Mouse (Mus musculus) liver, embryonic 15.5 days (tissue): Measurements from ENCODE around the gene Lrch1. TPM values are rescaled to one million over a fixed set of nuclear protein-coding genes. Genes with fewer than 3 reads are reported as not detected.

Source experiments
- ATAC-seq: fragments of 200-750 bp; cut with Nextera tagmentation; 2 replicates; pipeline ENCODE4 v1.8.0; 2017; ENCODE audit warnings: moderate number of reproducible peaks, mild to moderate bottlenecking, moderate library complexity; ENCODE audit not compliant: insufficient read depth
- H3K27ac ChIP-seq: fragments of 300-500 bp; sonication (generic); replicated peaks from 2 replicates; pipeline ENCODE4 v1.5.1; 2015; ENCODE audit warnings: mild to moderate bottlenecking, inconsistent platforms
- H3K27me3 ChIP-seq: fragments of 300-500 bp; sonication (generic); 2 replicates; pipeline ENCODE4 v1.6.1; 2015; ENCODE audit warnings: mild to moderate bottlenecking, inconsistent platforms
- H3K36me3 ChIP-seq: fragments of 300-500 bp; sonication (generic); replicated peaks from 2 replicates; pipeline ENCODE4 v1.6.1; 2015; ENCODE audit warnings: moderate library complexity, mild to moderate bottlenecking, inconsistent platforms
- H3K4me1 ChIP-seq: fragments of 300-500 bp; sonication (generic); replicated peaks from 2 replicates; pipeline ENCODE4 v1.6.1; 2015; ENCODE audit warnings: inconsistent platforms
- H3K4me2 ChIP-seq: fragments of 300-500 bp; sonication (generic); 2 replicates; pipeline ENCODE4 v1.6.1; 2015; ENCODE audit warnings: moderate library complexity, mild to moderate bottlenecking, inconsistent platforms
- H3K4me3 ChIP-seq: fragments of 300-500 bp; sonication (generic); replicated peaks from 2 replicates; pipeline ENCODE4 v1.5.1; 2015; ENCODE audit warnings: mild to moderate bottlenecking, inconsistent platforms
- H3K9ac ChIP-seq: fragments of 300-500 bp; sonication (generic); 2 replicates; pipeline ENCODE4 v1.6.1; 2015; ENCODE audit warnings: moderate library complexity, mild to moderate bottlenecking, inconsistent platforms
- H3K9me3 ChIP-seq: fragments of 300-500 bp; sonication (generic); replicated peaks from 2 replicates; pipeline ENCODE4 v1.6.1; 2016; ENCODE audit warnings: inconsistent platforms
- WGBS: fragments of 180-500 bp; shearing (Covaris S2); methylation state at CpG from one replicate; pipeline ENCODE4 v1.1.7; 2015; ENCODE audit warnings: mixed read lengths; ENCODE audit not compliant: insufficient replicate concordance; 5-methylcytosine and 5-hydroxymethylcytosine counted together
- polyA plus RNA-seq: library from polyadenylated mRNA; unstranded; fragments of >200 nt; fragmentation: Nextera tagmentation; extraction: Ambion mirVana; gene quantifications from 2 replicates; pipeline ENCODE4 v1.2.1, GENCODE M21; 2015

Lrch1 gene
- polyA plus RNA-seq, 1 experiment from 2014 or later = 4.5 TPM

DNA sequence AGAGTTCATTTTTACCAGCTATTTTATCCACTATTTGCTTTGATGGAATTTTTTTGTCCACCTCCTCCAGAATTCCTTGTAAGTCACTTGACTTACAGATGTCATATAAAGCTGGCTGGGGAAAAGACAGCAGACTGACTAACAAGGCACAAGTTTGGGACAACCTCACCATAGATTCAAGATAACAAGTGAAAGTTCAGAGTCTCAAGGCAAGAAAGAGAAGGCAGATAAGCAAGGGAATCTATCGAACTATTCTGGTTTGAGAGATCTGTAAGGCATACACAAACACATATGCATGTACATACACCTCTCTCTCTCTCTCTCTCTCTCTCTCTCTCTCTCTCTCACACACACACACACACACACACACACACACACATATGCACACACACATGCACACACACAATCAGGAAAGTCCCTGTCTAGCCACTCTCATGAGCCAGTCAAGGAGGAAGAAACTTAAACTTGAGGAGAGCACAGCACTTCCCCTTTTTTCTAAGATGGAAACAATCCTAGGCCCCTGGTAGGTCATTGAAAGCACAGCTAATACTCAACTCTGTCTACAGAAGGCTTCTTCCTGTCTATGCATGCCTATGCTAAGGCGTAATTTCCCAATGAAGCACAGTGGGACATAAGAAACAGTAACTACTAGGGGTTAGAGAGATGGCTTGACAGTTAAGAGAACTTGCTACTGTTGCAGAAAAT, 11.0 kb downstream of the Lrch1 start:
- Histone ChIP-seq H3K4me2 (no peak overlapping the region), H3K27ac (peak overlapping the region; percentile 34; the same call in 1 of the 2 replicates), H3K4me1 (peaks cover 43% of the 10 kb centered on the region), H3K9ac (no peak overlapping the region), H3K27me3 (no peaks in the 10 kb centered on the region), H3K4me3 (no peak overlapping the region), H3K9me3 (no peaks in the 10 kb centered on the region), H3K36me3 (0 out of 2 replicates have a peak, but pooled peaks cover 4% of the 10 kb centered on the region)
- 18% methylated on average over 2 of the region's 2 CpGs for WGBS
- ATAC-seq = peak; percentile 46; the same call in 1 of the 2 replicates

DNA sequence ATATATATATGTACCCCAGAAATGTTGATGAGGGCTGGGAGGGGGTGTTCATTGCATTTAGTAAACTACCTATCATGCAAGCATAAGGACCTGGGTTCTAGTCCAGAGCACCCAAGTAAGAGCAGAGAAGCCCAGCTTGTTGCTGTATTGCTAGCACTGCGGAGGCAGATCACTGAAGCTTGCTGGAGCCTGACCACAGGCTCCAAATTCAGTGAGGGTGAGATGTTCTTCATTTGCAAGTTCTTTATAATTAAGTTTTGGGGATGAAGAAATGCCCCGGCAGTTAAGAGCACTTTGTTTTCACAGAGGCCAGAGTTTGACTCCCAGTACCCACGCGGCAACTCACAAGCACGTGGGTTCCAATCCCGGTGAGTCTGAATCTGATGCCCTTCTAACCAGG, 12.6 kb downstream of the Lrch1 start:
- Histone ChIP-seq H3K9ac (no peak overlapping the region), H3K9me3 (no peaks in the 10 kb centered on the region), H3K4me3 (no peak overlapping the region), H3K27me3 (no peaks in the 10 kb centered on the region), H3K4me1 (peaks cover 32% of the 10 kb centered on the region), H3K36me3 (no peaks in the 10 kb centered on the region), H3K27ac (no peak overlapping the region), H3K4me2 (no peak overlapping the region)
- 85% methylated on average over 6 of the region's 6 CpGs for WGBS
- no peak for ATAC-seq

DNA sequence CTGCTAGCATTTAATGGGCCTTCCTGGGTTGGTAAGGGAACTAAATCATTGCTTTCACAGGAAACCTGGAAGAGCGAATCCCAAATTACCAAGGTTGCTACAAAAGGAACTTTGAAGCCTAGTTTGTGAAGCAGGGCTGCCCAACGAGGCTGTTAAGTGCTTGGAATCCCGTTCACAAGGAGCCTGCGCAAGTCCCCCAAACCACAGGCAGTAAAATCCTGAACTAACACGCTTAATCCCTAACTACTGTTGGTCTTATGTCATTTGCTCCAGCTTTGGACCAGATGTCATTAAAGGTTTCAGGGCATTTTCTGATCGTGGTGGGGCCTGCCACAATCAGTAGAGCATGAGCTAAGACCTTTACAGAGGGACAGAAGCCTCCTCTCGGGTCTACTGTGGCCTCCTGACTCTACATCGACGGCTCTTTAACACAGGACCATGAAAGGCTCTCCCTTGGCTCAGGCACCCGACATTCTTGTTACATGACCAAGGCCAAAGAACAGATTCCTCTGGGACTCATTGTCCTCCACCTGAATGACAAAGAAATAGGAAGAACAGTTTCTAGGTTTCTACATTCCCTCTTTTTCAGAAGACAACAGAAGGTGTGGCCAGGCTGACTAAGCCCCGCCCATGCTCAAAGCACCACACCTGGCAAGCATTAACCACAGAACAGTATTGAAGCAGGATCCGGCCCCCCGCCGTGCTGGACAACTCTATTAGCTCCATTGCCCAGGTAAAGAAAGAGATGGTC, 13.5 kb downstream of the Lrch1 start:
- H3K27ac ChIP-seq = no peak overlapping the region
- no peaks in the 10 kb centered on the region for H3K9me3 ChIP-seq
- H3K4me3 ChIP-seq = no peak overlapping the region
- H3K9ac ChIP-seq = no peak overlapping the region
- no peaks in the 10 kb centered on the region for H3K27me3 ChIP-seq
- no peak overlapping the region for H3K4me2 ChIP-seq
- ATAC-seq = no peak
- 72% methylated on average over 14 of the region's 14 CpGs for WGBS
- H3K4me1 ChIP-seq = peaks cover 36% of the 10 kb centered on the region
- H3K36me3 ChIP-seq = no peaks in the 10 kb centered on the region

DNA sequence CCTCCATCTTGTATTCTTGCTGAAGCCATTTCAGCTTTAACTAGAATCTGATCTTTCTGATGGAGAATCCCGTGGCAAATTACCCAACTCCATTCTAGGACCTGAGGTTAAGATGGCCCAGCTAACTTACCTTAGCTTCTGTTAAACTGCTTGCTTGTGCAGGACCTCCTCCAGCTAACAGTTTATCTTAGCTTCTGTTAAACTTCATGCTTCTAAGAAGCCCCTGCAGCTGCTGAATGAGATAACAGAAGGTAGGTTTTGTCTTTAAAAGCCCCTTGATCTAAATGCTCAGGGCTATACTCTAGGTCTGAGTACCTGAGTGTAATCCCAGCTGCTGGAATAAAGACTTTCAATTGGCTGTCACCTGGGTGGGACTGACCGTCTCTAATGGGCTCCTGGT, 17.9 kb downstream of the Lrch1 start:
- Histone ChIP-seq H3K27ac (no peak overlapping the region), H3K4me2 (no peak overlapping the region; the same call in 1 of the 2 replicates), H3K9me3 (no peaks in the 10 kb centered on the region), H3K4me3 (no peak overlapping the region), H3K9ac (no peak overlapping the region), H3K4me1 (peaks cover 23% of the 10 kb centered on the region), H3K27me3 (no peaks in the 10 kb centered on the region), H3K36me3 (no peaks in the 10 kb centered on the region)
- 23% methylated on average over 2 of the region's 2 CpGs for WGBS
- ATAC-seq = peak; percentile 67

DNA sequence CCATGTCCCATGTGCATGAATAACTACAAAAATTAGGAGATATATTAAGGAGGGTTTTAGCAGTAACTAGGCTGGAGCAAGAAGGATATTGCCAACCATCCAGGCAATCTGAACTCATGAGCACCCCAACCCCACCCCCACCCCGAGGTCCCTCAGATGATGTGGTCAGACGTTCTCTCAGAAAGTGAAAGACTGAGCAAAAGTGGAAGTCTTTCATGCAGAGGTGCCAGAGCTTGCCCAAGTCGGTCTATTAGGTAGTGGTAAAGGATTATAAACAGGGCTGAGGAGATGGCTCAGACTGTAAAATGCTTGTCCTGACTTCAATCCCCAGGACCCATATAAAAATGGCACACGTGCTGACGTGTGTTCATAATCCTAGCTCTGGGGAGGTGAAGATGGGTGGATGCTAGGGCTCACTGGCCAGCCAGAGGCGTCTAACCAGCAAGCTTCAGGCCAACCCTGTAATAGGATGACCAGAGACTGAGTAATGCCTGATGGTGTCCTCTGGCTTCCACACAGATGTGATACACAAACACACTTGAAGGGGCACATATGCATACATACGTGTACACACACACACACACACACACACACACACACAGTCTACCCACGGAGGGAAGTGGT, 18.8 kb downstream of the Lrch1 start:
- Histone ChIP-seq H3K4me3 (no peak overlapping the region), H3K9ac (no peak overlapping the region), H3K27ac (no peak overlapping the region), H3K9me3 (no peaks in the 10 kb centered on the region), H3K36me3 (no peaks in the 10 kb centered on the region), H3K4me2 (no peak overlapping the region), H3K4me1 (peaks cover 26% of the 10 kb centered on the region), H3K27me3 (no peaks in the 10 kb centered on the region)
- 59% methylated on average over 8 of the region's 8 CpGs for WGBS
- no peak for ATAC-seq

DNA sequence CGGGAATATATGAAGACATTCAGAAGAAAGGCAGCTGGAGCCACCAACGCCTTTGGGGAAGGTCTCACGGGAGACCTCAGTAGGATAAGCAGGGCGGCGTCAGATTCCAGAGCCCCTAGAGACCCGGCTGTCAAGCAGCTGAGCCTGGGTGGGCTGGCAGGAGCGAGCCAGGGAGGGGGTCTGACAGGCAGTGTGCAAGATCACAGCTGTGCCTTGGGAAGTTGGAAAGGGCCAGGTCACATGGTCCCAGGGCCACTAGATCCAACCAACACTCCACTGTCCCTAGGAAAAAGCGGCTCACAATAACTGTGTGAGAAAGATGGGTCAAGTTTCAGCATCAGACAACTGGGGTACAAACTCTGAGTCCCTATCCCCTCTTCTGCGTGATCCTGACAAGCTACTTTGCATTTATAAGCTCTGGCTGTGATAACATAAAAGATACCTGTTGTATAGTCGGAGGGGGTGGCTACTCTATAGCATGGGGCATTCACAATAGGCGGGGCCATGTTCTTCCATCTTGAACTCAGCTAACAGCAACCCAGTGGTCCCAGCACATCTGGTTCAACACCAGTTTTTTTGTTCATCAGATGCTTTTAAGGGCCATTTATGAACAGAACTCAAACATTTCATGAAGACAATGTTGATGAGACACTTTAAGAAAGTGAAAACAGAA, 20.6 kb downstream of the Lrch1 start:
- Histone ChIP-seq H3K4me2 (no peak overlapping the region), H3K9ac (no peak overlapping the region), H3K27ac (no peak overlapping the region), H3K4me3 (no peak overlapping the region), H3K27me3 (no peaks in the 10 kb centered on the region), H3K9me3 (no peaks in the 10 kb centered on the region), H3K36me3 (no peaks in the 10 kb centered on the region), H3K4me1 (peaks cover 30% of the 10 kb centered on the region)
- no peak for ATAC-seq
- WGBS = 64% methylated on average over 11 of the region's 11 CpGs

DNA sequence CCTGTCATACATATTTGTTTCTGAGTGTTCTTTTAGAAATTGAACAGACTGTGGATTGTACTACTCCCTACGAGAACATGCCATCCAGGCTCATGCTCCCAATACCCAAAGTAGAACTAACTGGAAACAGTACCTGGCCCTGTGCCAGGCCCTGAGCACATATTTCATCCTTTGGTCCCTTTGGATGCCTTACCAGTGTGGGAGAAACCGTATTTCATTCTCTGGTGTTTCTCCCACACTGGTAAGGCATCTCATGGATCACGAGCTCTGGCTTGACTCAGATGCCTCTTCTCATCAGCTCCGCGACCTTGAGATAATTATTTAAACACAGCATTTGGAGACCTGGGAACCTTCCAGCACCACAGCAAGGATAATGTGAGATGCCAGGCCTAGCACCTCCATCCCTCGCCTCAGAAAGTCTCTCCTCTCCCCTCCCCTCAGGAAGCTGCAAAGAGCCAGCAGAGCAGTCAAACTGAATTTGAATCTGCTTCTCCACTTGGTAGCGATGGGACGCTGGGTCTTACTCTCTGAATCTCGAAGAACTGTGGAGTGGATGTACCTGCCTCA, 21.6 kb downstream of the Lrch1 start:
- 77% methylated on average over 9 of the region's 9 CpGs for WGBS
- Histone ChIP-seq H3K27ac (no peak overlapping the region), H3K4me3 (no peak overlapping the region), H3K36me3 (no peaks in the 10 kb centered on the region), H3K27me3 (no peaks in the 10 kb centered on the region), H3K9me3 (no peaks in the 10 kb centered on the region), H3K9ac (no peak overlapping the region), H3K4me1 (peaks cover 38% of the 10 kb centered on the region), H3K4me2 (no peak overlapping the region)
- ATAC-seq = no peak

DNA sequence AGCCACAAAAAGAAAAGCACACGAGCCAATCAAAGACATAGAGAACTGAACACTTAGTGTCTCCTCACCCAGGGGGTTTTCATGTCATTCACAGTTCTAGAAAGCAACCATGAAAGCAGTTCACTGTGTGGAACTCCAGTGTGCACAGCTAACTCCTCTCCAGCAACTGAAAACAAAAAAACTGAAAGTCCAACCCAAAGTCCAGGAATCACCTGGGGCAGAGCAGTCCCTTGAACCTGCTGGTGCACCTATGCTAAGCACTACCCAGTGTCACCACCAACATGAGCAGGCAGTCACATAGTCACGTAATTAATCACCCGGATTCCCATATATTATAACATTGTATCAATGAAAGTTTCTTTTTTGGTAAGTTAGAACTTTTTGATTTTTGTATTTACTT, 23.2 kb downstream of the Lrch1 start:
- no peaks in the 10 kb centered on the region for H3K27me3 ChIP-seq
- H3K4me2 ChIP-seq = no peak overlapping the region
- H3K4me3 ChIP-seq = no peak overlapping the region
- H3K4me1 ChIP-seq = peaks cover 32% of the 10 kb centered on the region
- H3K9ac ChIP-seq = no peak overlapping the region
- no peaks in the 10 kb centered on the region for H3K9me3 ChIP-seq
- no peaks in the 10 kb centered on the region for H3K36me3 ChIP-seq
- no peak overlapping the region for H3K27ac ChIP-seq
- WGBS = 71% methylated on average over 3 of the region's 3 CpGs
- ATAC-seq = no peak

DNA sequence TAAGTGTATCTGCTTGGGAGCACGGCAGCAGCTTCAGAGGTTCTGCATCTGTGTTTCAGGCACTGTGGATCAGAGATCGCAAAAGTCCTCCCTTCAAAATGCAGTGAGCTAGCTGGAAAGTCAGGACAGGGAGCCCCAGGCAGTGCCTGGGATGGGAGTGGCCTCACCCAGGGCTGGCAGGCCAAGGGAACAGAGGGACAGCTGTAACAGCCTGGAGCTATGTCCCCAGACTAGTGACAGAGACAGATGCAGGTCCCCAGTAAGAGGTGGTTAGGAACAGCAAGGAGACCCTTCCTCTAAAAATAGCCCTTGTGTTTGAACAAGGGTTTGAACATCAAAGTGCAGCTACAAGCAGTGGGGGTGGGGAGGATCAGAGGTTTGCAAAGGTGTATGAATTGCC, 23.6 kb downstream of the Lrch1 start:
- H3K4me1 ChIP-seq = peaks cover 27% of the 10 kb centered on the region
- no peaks in the 10 kb centered on the region for H3K27me3 ChIP-seq
- no peaks in the 10 kb centered on the region for H3K36me3 ChIP-seq
- no peak for ATAC-seq
- H3K9me3 ChIP-seq = no peaks in the 10 kb centered on the region
- no peak overlapping the region for H3K4me3 ChIP-seq
- H3K27ac ChIP-seq = no peak overlapping the region
- 60% methylated on average over 2 of the region's 2 CpGs for WGBS
- H3K9ac ChIP-seq = no peak overlapping the region
- no peak overlapping the region for H3K4me2 ChIP-seq

DNA sequence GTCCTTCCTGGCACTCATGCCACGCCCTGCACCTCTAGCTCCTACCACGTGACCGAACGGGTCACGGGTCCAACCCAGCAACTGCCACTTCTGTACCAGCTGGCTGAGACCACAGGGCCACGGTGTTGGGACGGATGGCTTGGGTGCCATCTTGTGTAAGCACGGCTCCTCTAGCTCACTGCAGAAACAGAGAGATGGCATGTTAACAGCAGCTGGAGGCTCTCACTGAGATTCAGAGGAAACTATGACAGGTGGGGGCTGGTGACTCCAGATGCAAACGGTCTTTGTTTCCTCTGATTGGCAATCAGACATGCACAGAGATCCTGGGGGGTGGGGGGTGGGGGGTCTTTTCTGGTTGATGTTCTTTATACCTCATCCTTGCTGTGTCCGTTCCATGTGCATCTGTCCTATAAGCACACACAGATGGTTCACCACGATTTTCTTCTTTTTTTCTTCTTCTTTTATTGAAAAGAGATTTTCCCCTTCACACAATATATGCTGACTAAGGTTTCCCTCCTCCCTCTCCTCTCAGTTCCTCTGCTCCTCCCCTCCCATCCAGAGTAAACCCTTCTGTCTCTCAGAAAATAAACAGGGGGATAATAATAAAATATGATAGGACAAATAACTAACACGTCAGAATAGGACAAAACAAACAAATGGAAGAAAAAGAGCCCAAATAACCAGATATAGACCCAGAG, 25.5 kb downstream of the Lrch1 start:
- Histone ChIP-seq H3K4me3 (no peak overlapping the region), H3K27me3 (no peaks in the 10 kb centered on the region), H3K9ac (no peak overlapping the region), H3K4me2 (no peak overlapping the region), H3K4me1 (peaks cover 29% of the 10 kb centered on the region), H3K36me3 (no peaks in the 10 kb centered on the region), H3K27ac (no peak overlapping the region), H3K9me3 (no peaks in the 10 kb centered on the region)
- 37% methylated on average over 12 of the region's 12 CpGs for WGBS
- peak; percentile 42 for ATAC-seq
